Mouse (Mus musculus): ENCODE results near the gene Mis18a.

Mis18a gene

GRCm38 (mm10) chr16:90727233-90728115 is at the start of gene Mis18a:
TSS of gene Mis18a (minus strand) at chr16:90727404.
- DNase-seq (ENCODE audit: low read depth, low spot score): peak; percentile 97

- DNase-seq (ENCODE audit: low read depth, low spot score): no peak
Measured at GRCm38 (mm10) chr16:90775946-90776520, 48.8 kb upstream of the Mis18a start.

- no peak for DNase-seq (ENCODE audit: low read depth, low spot score)
Measured at GRCm38 (mm10) chr16:90774646-90775045, 47.4 kb upstream of the Mis18a start.

- no peak for DNase-seq (ENCODE audit: low read depth, low spot score)
Measured at GRCm38 (mm10) chr16:90774216-90774615, 47.0 kb upstream of the Mis18a start.

- DNase-seq (ENCODE audit: low read depth, low spot score): no peak
Measured at GRCm38 (mm10) chr16:90766919-90767454, 39.8 kb upstream of the Mis18a start.

GRCm38 (mm10) chr16:90765195-90765877 is 38.1 kb upstream of the Mis18a start:
- no peak for DNase-seq (ENCODE audit: low read depth, low spot score)

- DNase-seq (ENCODE audit: low read depth, low spot score): no peak
Measured at GRCm38 (mm10) chr16:90760515-90760914, 33.3 kb upstream of the Mis18a start.

DNA sequence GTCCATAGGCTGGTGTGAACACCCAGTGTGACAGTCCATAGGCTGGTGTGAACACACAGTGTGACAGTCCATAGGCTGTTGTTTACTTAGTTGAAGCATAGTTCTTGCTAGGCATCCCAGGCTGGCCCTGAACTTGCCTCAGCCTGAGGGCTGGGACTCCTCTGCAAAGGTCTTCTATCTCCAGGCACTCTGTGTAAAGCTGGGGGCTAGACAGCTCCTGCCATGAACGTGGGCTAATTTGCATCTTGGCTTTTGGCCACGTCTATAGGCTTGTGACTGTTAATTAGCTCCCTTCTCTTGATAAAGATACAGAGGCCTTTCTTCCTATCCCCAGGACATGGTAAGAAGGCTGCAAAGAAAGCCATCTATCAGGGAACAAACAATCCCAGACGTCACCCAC is 32.1 kb upstream of the Mis18a start:
- no peak for DNase-seq (ENCODE audit: low read depth, low spot score)

DNA sequence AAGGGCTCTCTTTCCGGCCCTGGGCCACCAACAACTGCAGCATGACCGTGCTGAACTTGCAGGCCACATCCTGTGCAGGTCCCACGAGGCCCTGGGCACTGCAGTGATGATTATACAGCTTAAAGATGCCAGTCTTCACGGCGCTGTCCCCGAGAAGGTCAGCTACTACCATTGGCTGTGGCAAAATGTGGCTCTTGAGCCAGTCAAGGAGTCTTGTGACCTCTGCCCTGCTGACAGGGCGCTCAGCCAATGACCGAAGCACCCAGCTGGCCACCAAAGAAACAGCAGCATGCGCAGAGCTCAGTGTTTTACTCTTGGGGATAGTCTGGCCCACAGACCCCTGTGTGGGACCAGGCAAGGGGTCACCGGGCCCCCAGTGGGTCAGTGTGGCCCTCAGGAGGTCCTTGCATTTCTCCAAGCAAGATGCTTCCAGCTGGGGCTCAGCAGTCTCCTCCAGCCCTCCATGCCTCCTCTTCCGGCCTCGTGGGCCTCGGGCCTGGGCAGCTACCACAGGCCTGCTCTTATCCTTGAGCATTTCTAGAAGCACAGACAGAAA is 26.3 kb upstream of the Mis18a start:
- DNase-seq (ENCODE audit: low read depth, low spot score): no peak

- no peak for DNase-seq (ENCODE audit: low read depth, low spot score)
Measured at GRCm38 (mm10) chr16:90748169-90748568, 21.0 kb upstream of the Mis18a start.

DNA sequence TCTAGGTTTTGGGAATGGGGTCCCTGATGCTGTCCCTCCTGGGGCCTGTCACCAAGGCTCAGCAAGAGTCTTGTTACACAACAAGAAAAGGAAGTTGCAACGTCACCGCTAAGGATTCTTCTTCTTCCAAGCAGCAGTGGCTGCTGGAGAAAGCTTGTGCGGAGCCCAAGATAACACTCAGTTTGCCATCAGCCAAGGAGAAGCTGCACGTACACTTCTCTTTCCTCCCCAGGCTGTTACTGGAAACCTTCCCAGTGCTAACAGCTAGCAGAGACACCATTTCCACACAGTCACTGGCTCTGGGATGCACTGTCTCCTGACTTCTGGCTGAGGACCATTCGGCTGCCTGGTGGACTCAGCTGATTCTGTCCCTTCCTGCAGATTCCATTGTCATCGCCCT is 19.9 kb upstream of the Mis18a start:
- DNase-seq (ENCODE audit: low read depth, low spot score): no peak

DNA sequence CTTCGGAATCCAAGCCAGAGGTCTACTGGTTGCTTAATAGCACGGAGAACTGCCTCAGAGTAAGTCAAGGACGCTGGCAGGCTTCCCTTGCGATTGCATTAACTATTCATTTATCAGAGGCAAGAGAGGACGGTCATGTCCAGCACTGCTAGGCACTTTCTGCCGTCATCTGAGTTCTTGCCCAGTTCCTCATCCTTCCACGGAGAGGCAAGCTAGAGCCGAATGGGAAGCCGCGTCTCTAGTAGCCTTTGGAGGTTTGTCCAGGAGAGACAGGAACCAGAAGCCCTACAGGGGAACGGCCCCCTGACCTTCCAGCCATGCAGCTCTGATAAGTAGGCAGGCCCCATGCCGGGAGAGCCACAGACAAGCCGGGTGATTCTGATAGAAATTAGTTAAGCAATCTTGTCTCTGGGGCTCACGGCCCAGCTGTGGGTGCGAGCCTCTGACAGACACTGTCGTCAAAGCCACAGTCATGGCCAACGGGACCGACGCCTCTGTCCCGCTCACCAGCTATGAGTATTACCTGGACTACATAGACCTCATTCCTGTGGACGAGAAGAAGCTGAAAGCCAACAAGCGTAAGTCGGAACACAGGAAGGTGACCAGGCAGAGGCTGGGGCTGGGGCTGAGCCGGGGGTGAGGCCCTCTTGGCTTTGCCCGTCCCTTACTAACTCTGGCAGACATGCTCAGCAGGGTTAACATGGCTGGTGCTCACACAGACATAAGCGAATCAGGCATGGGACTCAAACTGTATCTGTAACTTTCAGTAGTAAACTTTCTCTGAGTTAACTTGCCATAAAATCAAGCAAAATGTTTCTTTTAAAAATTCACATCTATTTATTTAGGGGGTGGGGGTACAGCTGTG is 11.1 kb upstream of the Mis18a start, which contains the start of gene Mrap:
TSS of gene Mrap (plus strand) at position 116 of the 865 bp plus-strand sequence.
- DNase-seq (ENCODE audit: low read depth, low spot score): no peak

DNA sequence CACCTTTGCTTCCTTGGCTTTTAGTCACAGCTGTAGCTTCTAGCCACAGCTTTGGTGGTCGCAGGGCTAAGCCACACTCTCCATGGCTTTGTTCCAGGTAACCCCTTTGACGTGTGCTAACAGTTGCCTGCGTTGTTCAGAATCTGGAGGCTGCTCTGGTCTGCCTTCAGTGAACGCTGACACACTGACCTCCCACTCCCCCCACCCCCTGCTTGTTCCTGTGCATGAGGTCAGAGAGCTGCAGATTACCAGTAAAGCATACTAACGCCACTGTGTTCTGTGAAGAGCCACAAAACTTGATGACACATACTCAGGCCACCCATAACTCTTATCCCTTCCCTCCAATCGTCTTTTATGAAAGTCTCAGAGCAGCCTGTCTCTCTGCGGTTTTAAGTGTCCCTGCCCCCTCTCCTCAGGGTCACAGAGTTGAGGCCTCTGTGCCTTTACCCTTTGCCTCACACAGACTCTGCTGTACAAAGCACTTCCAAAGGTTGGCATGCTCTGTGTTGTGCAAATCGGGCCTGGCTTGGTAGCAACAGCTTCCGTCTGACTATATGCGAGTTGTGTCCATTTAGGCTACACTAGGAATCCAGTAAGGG is 9.6 kb upstream of the Mis18a start:
- DNase-seq (ENCODE audit: low read depth, low spot score): no peak

DNA sequence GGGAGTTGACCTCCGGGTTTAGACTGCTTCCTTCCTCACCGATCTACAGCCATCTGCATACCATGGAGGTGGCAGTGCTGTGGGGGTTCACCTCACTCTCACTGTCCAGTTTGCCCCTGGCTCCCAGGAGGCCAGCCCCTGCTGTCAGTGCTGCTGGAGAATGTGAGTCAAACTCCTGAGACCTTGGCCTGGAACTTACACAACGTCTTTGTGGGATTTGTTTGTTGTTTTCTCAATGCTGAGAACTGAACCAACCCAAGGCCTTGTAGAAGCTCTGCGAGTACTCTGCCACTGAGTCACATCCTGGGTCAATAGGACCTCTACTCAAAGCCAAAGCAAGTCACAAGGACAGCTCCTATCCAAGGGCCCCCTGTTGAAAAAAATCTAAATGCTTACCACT is 8.4 kb upstream of the Mis18a start:
- no peak for DNase-seq (ENCODE audit: low read depth, low spot score)

- DNase-seq (ENCODE audit: low read depth, low spot score): no peak
Measured at GRCm38 (mm10) chr16:90726600-90727227, 490 bp downstream of the Mis18a start.

DNA sequence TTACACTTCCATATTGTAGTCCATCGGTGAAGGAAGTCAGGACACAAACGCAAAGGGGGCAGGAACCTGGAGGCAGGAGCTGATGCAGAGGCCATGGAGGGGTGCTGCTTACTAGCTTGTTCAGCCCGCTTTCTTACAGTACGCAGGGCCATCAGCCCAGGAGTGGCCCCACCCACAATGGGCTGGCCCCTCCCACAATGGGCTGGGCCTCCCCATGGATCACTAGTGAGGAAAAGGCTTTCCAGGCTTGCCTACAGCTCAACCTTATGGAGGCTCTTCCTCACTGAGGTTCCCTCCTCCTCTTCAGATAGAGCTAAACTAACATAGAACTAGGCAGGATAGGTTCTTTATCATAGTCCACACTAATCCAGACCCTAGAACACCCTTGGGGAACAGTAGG is 3.2 kb downstream of the Mis18a start:
- peak; percentile 89 for DNase-seq (ENCODE audit: low read depth, low spot score)

DNA sequence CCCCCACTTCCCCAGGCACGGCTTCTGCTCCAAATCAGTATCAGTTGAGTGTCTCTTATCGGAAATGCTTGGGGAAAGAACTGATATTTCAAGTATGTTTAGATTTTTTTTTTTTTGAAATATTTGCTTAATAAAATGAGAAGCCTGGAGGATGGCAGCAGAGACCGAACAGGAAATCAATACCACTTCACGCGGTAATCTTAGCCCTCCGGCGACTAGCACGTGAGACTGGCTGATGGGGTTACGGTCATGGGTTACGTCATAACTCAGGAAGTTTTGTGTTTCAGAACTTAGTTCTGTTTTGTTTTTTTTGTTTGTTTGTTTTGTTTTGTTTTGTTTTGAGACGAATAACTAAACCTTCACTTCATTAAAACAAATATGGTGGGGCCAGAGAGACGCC is 16.9 kb downstream of the Mis18a start:
- no peak for DNase-seq (ENCODE audit: low read depth, low spot score)

DNA sequence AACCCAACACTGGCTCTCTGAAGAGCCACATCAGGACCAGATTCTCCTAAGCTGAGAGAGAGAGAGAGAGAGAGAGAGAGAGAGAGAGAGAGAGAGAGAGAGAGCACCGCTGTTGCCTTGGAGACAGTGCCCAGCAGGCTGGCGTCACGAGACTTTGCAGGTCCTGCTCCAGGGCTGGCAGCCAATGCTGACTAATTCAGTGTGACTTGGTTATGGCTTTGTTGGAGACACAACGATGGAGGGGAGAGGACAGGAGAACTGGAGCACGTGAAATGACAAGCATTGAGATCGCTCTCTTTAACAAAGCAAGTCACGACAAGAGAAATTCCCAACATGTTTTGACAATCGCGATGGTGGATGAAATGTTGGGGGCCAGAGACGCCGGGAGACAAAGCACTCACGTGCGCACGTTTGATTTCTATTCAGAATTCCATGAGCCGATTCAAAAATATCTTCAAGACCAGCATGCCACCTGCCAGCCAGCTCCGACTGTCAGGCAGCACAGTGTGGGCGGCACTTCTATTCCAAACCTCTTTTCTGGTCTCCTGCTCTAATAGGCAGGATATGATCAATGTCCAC is 17.4 kb downstream of the Mis18a start:
- DNase-seq (ENCODE audit: low read depth, low spot score): no peak

- no peak for DNase-seq (ENCODE audit: low read depth, low spot score)
Measured at GRCm38 (mm10) chr16:90706279-90706678, 20.9 kb downstream of the Mis18a start.
